Mouse (Mus musculus) thymus, postnatal 25 days (tissue): ENCODE results near the gene Ppp1r3g.

Source experiments
- DNase-seq: peaks from one replicate; pipeline ENCODE4 v3.0.0; 2022

Gene Ppp1r3g

DNA sequence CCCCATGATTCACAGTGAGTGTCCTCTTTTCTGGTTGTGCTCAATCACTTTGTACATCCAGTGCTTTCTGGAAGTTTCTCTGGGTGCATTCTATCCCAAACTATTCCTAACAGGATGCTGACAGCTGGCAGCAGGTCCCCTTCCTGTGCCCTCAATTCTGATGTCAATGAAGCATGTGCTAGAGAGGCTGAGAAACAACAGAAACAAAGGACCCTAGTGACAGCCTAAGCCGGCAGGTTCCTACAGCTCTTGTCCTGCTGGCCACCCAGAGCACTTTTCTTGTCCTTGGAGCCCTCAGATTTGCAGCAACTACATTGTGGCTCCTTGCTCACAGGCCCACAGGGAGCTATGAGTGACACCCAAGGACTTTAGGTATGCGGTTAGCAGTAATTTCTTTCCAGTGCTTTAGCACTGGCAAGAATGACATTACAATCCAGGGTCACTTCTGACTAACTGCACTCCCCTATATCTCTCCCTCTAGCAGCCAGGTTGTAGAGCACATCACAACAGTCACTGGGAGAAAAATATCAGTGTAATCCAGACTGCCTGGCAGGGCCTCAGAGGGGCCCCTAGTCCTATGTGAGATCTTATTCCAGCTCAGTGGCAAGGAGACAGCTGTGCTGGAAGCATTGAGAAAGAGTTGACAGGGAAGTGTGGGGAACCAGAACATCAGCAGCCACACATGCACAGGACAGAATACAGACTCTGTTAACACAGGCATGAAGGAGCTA, 37.2 kb downstream of the Ppp1r3g start:
- no peak for DNase-seq

DNA sequence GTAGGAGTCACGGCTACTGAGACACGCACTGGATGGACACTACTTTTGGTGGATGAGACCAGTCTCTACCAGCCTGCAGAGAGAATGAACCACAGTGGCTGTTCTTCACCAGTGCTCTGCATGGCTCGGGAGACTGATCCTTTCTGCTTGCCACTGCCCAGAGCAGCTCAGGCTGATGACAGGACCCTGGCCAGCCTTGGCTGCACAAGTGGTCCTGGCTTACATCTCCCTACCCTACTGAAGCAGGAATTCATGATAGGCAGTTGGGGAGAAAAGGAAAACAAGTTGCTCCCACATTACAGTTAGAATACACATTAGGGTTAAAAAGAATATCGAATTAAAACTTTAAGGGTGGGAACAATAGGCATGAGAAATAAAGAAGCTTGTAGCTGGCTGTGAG, 39.0 kb downstream of the Ppp1r3g start:
- no peak for DNase-seq

GRCm38 (mm10) chr13:36000798-36001197, 42.2 kb downstream of the Ppp1r3g start:
- no peak for DNase-seq

DNA sequence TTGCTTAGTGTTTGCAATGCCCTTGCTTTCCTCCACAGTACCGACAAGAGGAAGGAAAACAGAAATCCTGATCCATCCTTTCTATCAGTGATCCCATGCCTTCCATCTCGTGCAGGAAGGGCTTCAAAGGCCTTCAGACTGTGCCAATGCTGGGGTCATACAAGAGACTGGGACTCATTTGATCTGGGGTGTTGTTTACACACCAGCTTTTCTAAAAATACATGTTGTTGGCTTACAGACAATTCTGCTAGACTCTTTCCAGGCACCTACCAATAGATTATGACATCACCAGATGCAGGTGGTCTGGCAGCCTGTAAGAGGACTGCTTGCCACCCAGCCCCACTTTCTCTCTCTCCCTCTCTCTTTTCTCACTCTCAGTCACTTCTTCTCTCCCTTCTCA, 51.3 kb downstream of the Ppp1r3g start:
- DNase-seq: no peak

GRCm38 (mm10) chr13:36015636-36016035, 57.0 kb downstream of the Ppp1r3g start:
- DNase-seq: no peak

GRCm38 (mm10) chr13:36018017-36018416, 59.4 kb downstream of the Ppp1r3g start:
- no peak for DNase-seq

GRCm38 (mm10) chr13:36019309-36020274, 61.0 kb downstream of the Ppp1r3g start:
- peak; percentile 50 for DNase-seq
